ENCODE assay signal across 15 mouse cellular contexts in the genomic region with DNA sequence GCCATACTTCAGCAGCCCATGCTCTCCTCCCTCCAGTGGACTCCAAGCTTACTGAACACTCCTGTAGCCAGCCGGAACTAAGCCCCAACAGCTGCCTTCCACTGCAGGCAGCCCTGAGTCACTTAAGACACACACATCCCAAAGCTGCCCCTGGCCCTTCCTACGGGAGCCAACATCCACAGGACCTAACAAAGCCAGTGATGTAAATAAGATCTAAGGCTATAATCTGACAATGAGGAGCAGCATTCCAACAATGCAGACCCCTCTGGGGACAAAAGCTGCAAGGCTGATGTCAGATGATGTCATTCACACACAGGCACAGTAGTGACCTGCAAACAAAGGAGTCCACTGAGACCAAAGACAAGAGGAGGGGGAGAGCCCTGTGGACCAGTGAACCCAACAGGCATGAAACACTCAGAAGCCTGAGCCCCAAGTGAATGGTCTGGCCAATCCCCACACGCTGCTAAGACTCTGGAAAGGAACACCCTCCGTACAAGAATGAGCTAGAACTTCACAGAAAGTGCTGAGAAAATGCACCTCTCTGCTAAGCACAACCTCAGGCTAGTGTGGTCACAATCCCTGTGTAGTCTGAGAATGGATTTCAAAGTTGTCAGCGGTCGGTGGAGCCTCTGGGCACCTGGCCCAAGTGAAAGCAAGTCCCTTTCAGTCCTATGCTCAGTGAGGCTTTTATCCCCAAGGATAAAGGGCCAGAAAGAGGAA. TPM values are rescaled to one million over a fixed set of nuclear protein-coding genes. Genes with fewer than 3 reads are reported as not detected.
DNase-seq lines count a peak whose midpoint lies in the region; ATAC-seq and TF ChIP-seq lines count a peak whose summit lies in the region.
"Had no signal": no experiment of that assay in that cellular context is flagged by ENCODE, and none has a peak within 500 bp of the region (broad histone marks: within the 10 kb centered on the region; RNA-seq: fewer than 3 reads in every experiment).

No protein-coding gene starts in this region.

- intact Hi-C loops in heart, postnatal 36 days (cut with DNase I): no loop called here

- H3K4me1 ChIP-seq in heart, embryonic 11.5 days (ENCODE audit: control insufficient read depth, insufficient read depth, low read length): peaks cover 13% of the 10 kb centered on the region
- H3K4me1 ChIP-seq in embryonic facial prominence, embryonic 10.5 days: peaks cover 32% of the 10 kb centered on the region
- peaks cover 17% of the 10 kb centered on the region for H3K4me1 ChIP-seq in hindbrain, embryonic 13.5 days (replicated peaks)
- no peaks in the 10 kb centered on the region for H3K4me1 ChIP-seq in midbrain, postnatal 0 days (ENCODE audit: insufficient read depth, low read length)
- no peaks in the 10 kb centered on the region for H3K4me1 ChIP-seq in liver, embryonic 12.5 days
- H3K4me1 ChIP-seq: liver, embryonic 13.5 days had no signal

- DNase-seq in heart, postnatal 36 days: no peak
- no peak for DNase-seq in embryonic facial prominence, embryonic 10.5 days (ENCODE audit: low spot score)
- DNase-seq in midbrain, postnatal 0 days (ENCODE audit: low spot score): no peak
- no peak for DNase-seq in right cerebral cortex, postnatal 10 days (ENCODE audit: low spot score in 2 of 2)
- DNase-seq in cerebellum, adult 9-10 months: no peak
- DNase-seq: heart, adult 2 months; kidney, postnatal 25 days; liver, embryonic 13.5 days; right cerebral cortex, postnatal 25 days had no signal

- ATAC-seq in heart, embryonic 11.5 days (replicated peaks; ENCODE audit: insufficient number of reproducible peaks, low FRiP score, low TSS enrichment): no peak
- ATAC-seq in hindbrain, embryonic 13.5 days (ENCODE audit: low FRiP score): peak; percentile 54; the same call in 1 of the 2 replicates
- ATAC-seq in midbrain, postnatal 0 days (ENCODE audit: low FRiP score): peak; percentile 48; the same call in 1 of the 2 replicates
- no peak for ATAC-seq in liver, embryonic 12.5 days

- TF ChIP-seq CTCF in midbrain, postnatal 0 days (IDR thresholded peaks at IDR 0.05): no peak

- no peaks in the 10 kb centered on the region for H3K9me3 ChIP-seq in heart, embryonic 11.5 days (replicated peaks; ENCODE audit: control insufficient read depth, low read length)
- no peaks in the 10 kb centered on the region for H3K9me3 ChIP-seq in embryonic facial prominence, embryonic 10.5 days
- no peaks in the 10 kb centered on the region for H3K9me3 ChIP-seq in hindbrain, embryonic 13.5 days
- no peaks in the 10 kb centered on the region for H3K9me3 ChIP-seq in midbrain, postnatal 0 days (ENCODE audit: low read length)
- no peaks in the 10 kb centered on the region for H3K9me3 ChIP-seq in liver, embryonic 12.5 days (replicated peaks)
- H3K9me3 ChIP-seq: liver, embryonic 13.5 days; megakaryocyte, embryonic 14.5 days had no signal

- H3K9ac ChIP-seq in heart, embryonic 11.5 days (ENCODE audit: low read depth, low read length): no peak overlapping the region
- no peak overlapping the region for H3K9ac ChIP-seq in hindbrain, embryonic 13.5 days
- H3K9ac ChIP-seq in midbrain, postnatal 0 days (replicated peaks; ENCODE audit: low read length, poor library complexity, severe bottlenecking): no peak overlapping the region
- no peak overlapping the region for H3K9ac ChIP-seq in liver, embryonic 12.5 days
- H3K9ac ChIP-seq: liver, embryonic 13.5 days had no signal

- H3K4me2 ChIP-seq in heart, embryonic 11.5 days: no peak overlapping the region
- no peak overlapping the region for H3K4me2 ChIP-seq in hindbrain, embryonic 13.5 days
- H3K4me2 ChIP-seq in midbrain, postnatal 0 days (ENCODE audit: low read depth, low read length, poor library complexity, severe bottlenecking): no peak overlapping the region
- H3K4me2 ChIP-seq in liver, embryonic 12.5 days: no peak overlapping the region
- H3K4me2 ChIP-seq: liver, embryonic 13.5 days had no signal

- H3K36me3 ChIP-seq in heart, embryonic 11.5 days (ENCODE audit: control insufficient read depth, insufficient read depth, low read length): peaks cover 31% of the 10 kb centered on the region
- peaks cover 92% of the 10 kb centered on the region for H3K36me3 ChIP-seq in embryonic facial prominence, embryonic 10.5 days (replicated peaks)
- peaks cover 73% of the 10 kb centered on the region for H3K36me3 ChIP-seq in hindbrain, embryonic 13.5 days
- peaks cover 47% of the 10 kb centered on the region for H3K36me3 ChIP-seq in midbrain, postnatal 0 days (ENCODE audit: insufficient read depth, low read length)
- H3K36me3 ChIP-seq in liver, embryonic 12.5 days: peaks cover 99% of the 10 kb centered on the region

- H3K27me3 ChIP-seq in heart, embryonic 11.5 days (ENCODE audit: control insufficient read depth, insufficient read depth, low read length): no peaks in the 10 kb centered on the region
- H3K27me3 ChIP-seq in embryonic facial prominence, embryonic 10.5 days (replicated peaks; ENCODE audit: low read depth, poor library complexity, severe bottlenecking): no peaks in the 10 kb centered on the region
- no peaks in the 10 kb centered on the region for H3K27me3 ChIP-seq in hindbrain, embryonic 13.5 days
- no peaks in the 10 kb centered on the region for H3K27me3 ChIP-seq in midbrain, postnatal 0 days (ENCODE audit: insufficient read depth, low read length)
- no peaks in the 10 kb centered on the region for H3K27me3 ChIP-seq in liver, embryonic 12.5 days (replicated peaks)
- H3K27me3 ChIP-seq: liver, embryonic 13.5 days; megakaryocyte, embryonic 14.5 days had no signal

- H3K27ac ChIP-seq in heart, embryonic 11.5 days (ENCODE audit: low read depth, low read length): peak overlapping the region; percentile 37; the same call in 1 of the 2 replicates
- H3K27ac ChIP-seq in embryonic facial prominence, embryonic 10.5 days (replicated peaks): peak overlapping the region; percentile 72
- H3K27ac ChIP-seq in hindbrain, embryonic 13.5 days: peak overlapping the region; percentile 24; the same call in 1 of the 2 replicates
- H3K27ac ChIP-seq in midbrain, postnatal 0 days (ENCODE audit: low read depth, low read length): no peak overlapping the region
- no peak overlapping the region for H3K27ac ChIP-seq in liver, embryonic 12.5 days
- H3K27ac ChIP-seq: heart, adult 2 months; liver, embryonic 13.5 days had no signal

- no peak overlapping the region for H3K4me3 ChIP-seq in heart, embryonic 11.5 days (ENCODE audit: low read depth, low read length)
- no peak overlapping the region for H3K4me3 ChIP-seq in embryonic facial prominence, embryonic 10.5 days
- H3K4me3 ChIP-seq in hindbrain, embryonic 13.5 days: no peak overlapping the region
- no peak overlapping the region for H3K4me3 ChIP-seq in midbrain, postnatal 0 days (ENCODE audit: low read depth, low read length)
- no peak overlapping the region for H3K4me3 ChIP-seq in liver, embryonic 12.5 days
- H3K4me3 ChIP-seq: heart, adult 2 months; liver, embryonic 13.5 days; megakaryocyte, embryonic 14.5 days had no signal

- WGBS in heart, embryonic 11.5 days (ENCODE audit: insufficient replicate concordance): 71% methylated on average over 6 of the region's 6 CpGs
- WGBS in embryonic facial prominence, embryonic 10.5 days: 61% methylated on average over 6 of the region's 6 CpGs
- 30% methylated on average over 6 of the region's 6 CpGs for WGBS in hindbrain, embryonic 13.5 days
- 30% methylated on average over 6 of the region's 6 CpGs for WGBS in midbrain, postnatal 0 days
- 90% methylated on average over 6 of the region's 6 CpGs for WGBS in liver, embryonic 12.5 days (ENCODE audit: insufficient replicate concordance)

RNA-seq across cellular contexts. Expression of a gene that starts 9.4 kb away (rescaled TPM):
- 10.2 and 11.2 TPM in 2 replicates for polyA plus RNA-seq in heart, embryonic 11.5 days (2014; fragmentation: Nextera tagmentation; extraction: Ambion mirVana)
- total RNA-seq in heart, postnatal 36 days (2021): 1 to 10 TPM; 2.3 to 3.5 TPM
- 18.9 and 19.2 TPM in 2 replicates for polyA plus RNA-seq in embryonic facial prominence, embryonic 10.5 days (2016; fragmentation: Nextera tagmentation; extraction: Ambion mirVana)
- polyA plus RNA-seq in hindbrain, embryonic 13.5 days (2015; fragmentation: Nextera tagmentation; extraction: Ambion mirVana): 10.1 and 11.2 TPM in 2 replicates
- total RNA-seq in midbrain, postnatal 0 days (2014; rRNA removed): 2.8 and 6.0 TPM in 2 replicates
- 4.8 and 4.9 TPM in 2 replicates for polyA plus RNA-seq in midbrain, postnatal 0 days (2015; fragmentation: Nextera tagmentation; extraction: Ambion mirVana)
- 16.0 and 16.5 TPM in 2 replicates for polyA plus RNA-seq in liver, embryonic 12.5 days (2016; fragmentation: Nextera tagmentation; extraction: Ambion mirVana)

RNA-seq across cellular contexts. Expression of a gene that starts 23.4 kb away (rescaled TPM):
- 12.4 and 13.0 TPM in 2 replicates for polyA plus RNA-seq in heart, embryonic 11.5 days (2014; fragmentation: Nextera tagmentation; extraction: Ambion mirVana)
- 10 to 100 TPM; 11.4 to 15.5 TPM for total RNA-seq in heart, postnatal 36 days (2021)
- polyA plus RNA-seq in embryonic facial prominence, embryonic 10.5 days (2016; fragmentation: Nextera tagmentation; extraction: Ambion mirVana): 11.9 and 13.2 TPM in 2 replicates
- polyA plus RNA-seq in hindbrain, embryonic 13.5 days (2015; fragmentation: Nextera tagmentation; extraction: Ambion mirVana): 12.5 and 14.5 TPM in 2 replicates
- total RNA-seq in midbrain, postnatal 0 days (2014; rRNA removed): 46.2 and 52.6 TPM in 2 replicates
- 17.7 and 19.1 TPM in 2 replicates for polyA plus RNA-seq in midbrain, postnatal 0 days (2015; fragmentation: Nextera tagmentation; extraction: Ambion mirVana)
- polyA plus RNA-seq in liver, embryonic 12.5 days (2016; fragmentation: Nextera tagmentation; extraction: Ambion mirVana): 14.2 and 18.6 TPM in 2 replicates

RNA-seq across cellular contexts. Expression of a gene that starts 24.3 kb away (rescaled TPM):
- 0.39 and 0.62 TPM in 2 replicates for polyA plus RNA-seq in heart, embryonic 11.5 days (2014; fragmentation: Nextera tagmentation; extraction: Ambion mirVana)
- total RNA-seq in heart, postnatal 36 days (2021): 10 to 100 TPM; 34.9 to 38.0 TPM
- polyA plus RNA-seq in embryonic facial prominence, embryonic 10.5 days (2016; fragmentation: Nextera tagmentation; extraction: Ambion mirVana): 1.8 and 1.9 TPM in 2 replicates
- 1.3 and 1.6 TPM in 2 replicates for polyA plus RNA-seq in hindbrain, embryonic 13.5 days (2015; fragmentation: Nextera tagmentation; extraction: Ambion mirVana)
- total RNA-seq in midbrain, postnatal 0 days (2014; rRNA removed): 2.5 and 2.8 TPM in 2 replicates
- 0.46 and 0.67 TPM in 2 replicates for polyA plus RNA-seq in midbrain, postnatal 0 days (2015; fragmentation: Nextera tagmentation; extraction: Ambion mirVana)
- 2.6 and 3.7 TPM in 2 replicates for polyA plus RNA-seq in liver, embryonic 12.5 days (2016; fragmentation: Nextera tagmentation; extraction: Ambion mirVana)

RNA-seq across cellular contexts. Expression of a gene that starts 32.7 kb away (rescaled TPM):
- polyA plus RNA-seq in heart, embryonic 11.5 days (2014; fragmentation: Nextera tagmentation; extraction: Ambion mirVana): not detected in 2 replicates
- not detected for total RNA-seq in heart, postnatal 36 days (2021)
- 0.12 TPM in 1 of 2 replicates, not detected in the other for polyA plus RNA-seq in embryonic facial prominence, embryonic 10.5 days (2016; fragmentation: Nextera tagmentation; extraction: Ambion mirVana)
- not detected in 2 replicates for polyA plus RNA-seq in hindbrain, embryonic 13.5 days (2015; fragmentation: Nextera tagmentation; extraction: Ambion mirVana)
- not detected in 2 replicates for total RNA-seq in midbrain, postnatal 0 days (2014; rRNA removed)
- polyA plus RNA-seq in midbrain, postnatal 0 days (2015; fragmentation: Nextera tagmentation; extraction: Ambion mirVana): not detected in 2 replicates
- polyA plus RNA-seq in liver, embryonic 12.5 days (2016; fragmentation: Nextera tagmentation; extraction: Ambion mirVana): not detected in 2 replicates
- total RNA-seq: adrenal gland, postnatal 4 days; heart, adult 2 months had no signal
- polyA plus RNA-seq: C2C12; heart, adult 2 months; liver, embryonic 13.5 days had no signal

Comparison
In these comparisons a context has a peak if more than half of its experiments do, and no peak if none do; other contexts are left out.
1. ATAC-seq: peak in hindbrain, embryonic 13.5 days (single experiment) and midbrain, postnatal 0 days (single experiment); none in heart, embryonic 11.5 days (single experiment) and liver, embryonic 12.5 days (single experiment).
2. H3K27ac ChIP-seq: peak in heart, embryonic 11.5 days (single experiment), embryonic facial prominence, embryonic 10.5 days (single experiment) and hindbrain, embryonic 13.5 days (single experiment); none in midbrain, postnatal 0 days (single experiment) and liver, embryonic 12.5 days (single experiment).